Mouse (Mus musculus) ES-Bruce4 (cell line): ENCODE measurements around the gene Abcc4.

Source experiments
- CTCF ChIP-seq: IDR thresholded peaks from one replicate; pipeline ENCODE4 v1.8.1; 2011; ENCODE audit warnings: low read depth, low read length
- POLR2A ChIP-seq: IDR thresholded peaks from one replicate; pipeline ENCODE4 v1.8.1; 2011; ENCODE audit warnings: low read length; ENCODE audit not compliant: insufficient read depth

- TF ChIP-seq CTCF (no peak), POLR2A (no peak)
Observed at GRCm38 (mm10) chr14:118551061-118551724, 154.8 kb downstream of the Abcc4 start.
